21 mouse cellular contexts compared by ENCODE assay signal in the genomic region with DNA sequence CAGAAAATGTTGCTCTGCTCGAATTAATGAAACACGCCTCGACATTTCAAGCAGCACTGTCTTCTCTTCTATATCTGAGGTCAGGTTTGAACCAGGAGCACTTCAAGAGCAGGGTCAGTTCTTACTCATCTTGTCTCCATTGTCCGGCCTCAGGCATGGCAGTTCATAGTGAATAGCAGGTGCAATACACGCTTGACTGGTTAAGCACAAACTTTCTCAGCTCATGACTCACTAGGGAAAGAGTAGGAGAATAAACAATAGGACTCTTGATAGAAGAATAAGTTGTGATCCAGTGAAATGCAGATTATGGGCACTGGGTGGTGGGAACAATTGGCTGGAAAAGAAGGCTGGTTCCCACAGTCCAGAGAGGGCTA. TPM values are rescaled to one million over a fixed set of nuclear protein-coding genes. Genes with fewer than 3 reads are reported as not detected.
DNase-seq lines count a peak whose midpoint lies in the region; TF ChIP-seq lines count a peak whose summit lies in the region.
"Had no signal": no experiment of that assay in that cellular context is flagged by ENCODE, and none has a peak within 500 bp of the region (broad histone marks: within the 10 kb centered on the region; RNA-seq: fewer than 3 reads in every experiment).

No protein-coding gene starts in this region.

- DNase-seq in heart, adult 11 months, result peak; percentile 71
- DNase-seq in heart, adult 2 months, result no peak
- no peak for DNase-seq in left cerebral cortex, adult 2 months (ENCODE audit: extremely low spot score in 1 of 2, low spot score in 2 of 2)
- DNase-seq in left cerebral cortex, adult 9 months (ENCODE audit: low spot score in 2 of 2), result no peak
- peak; percentile 85 for DNase-seq in Muller cell, postnatal 12 days (ENCODE audit: inconsistent ontology term)
- peak; percentile 3 for DNase-seq in gonadal fat pad, adult 2 months (ENCODE audit: low read depth)
- no peak for DNase-seq in right cerebral cortex, postnatal 25 days
- DNase-seq: adrenal gland, adult 8-10 months; adrenal gland, postnatal 36 days; cerebellum, adult 2 months; cerebellum, postnatal 10 days; gastrocnemius, postnatal 14 days; heart, postnatal 10 days; heart, postnatal 4 days had no signal

- intact Hi-C loops in heart, adult 2 months (cut with DNase I), result no loop called here
- intact Hi-C loops in left cerebral cortex, adult 2 months (cut with DNase I), result no loop called here

- peaks cover 3% of the 10 kb centered on the region for H3K36me3 ChIP-seq in heart, adult 2 months (ENCODE audit: control insufficient read depth, insufficient read depth, low read length)

- no peak for TF ChIP-seq POLR2A in heart, adult 2 months (IDR thresholded peaks at IDR 0.05; ENCODE audit: insufficient read depth, low read depth, low read length)

- no peak overlapping the region for H3K27ac ChIP-seq in heart, adult 2 months
- peak overlapping the region; percentile 59 for H3K27ac ChIP-seq in left cerebral cortex, adult 2 months
- H3K27ac ChIP-seq: forebrain, embryonic 12.5 days; heart, embryonic 10.5 days; hindbrain, embryonic 12.5 days had no signal

- no peak overlapping the region for H3K9ac ChIP-seq in heart, adult 2 months (ENCODE audit: low read depth, low read length)
- H3K9ac ChIP-seq: forebrain, embryonic 12.5 days; hindbrain, embryonic 12.5 days had no signal

- H3K79me2 ChIP-seq in heart, adult 2 months (replicated peaks; ENCODE audit: control insufficient read depth, insufficient read depth, low read length), result no peaks in the 10 kb centered on the region; the same call in 1 of the 2 replicates

- 85% methylated on average over 5 of the region's 5 CpGs for WGBS in heart, adult 2 months

- no peak for TF ChIP-seq CTCF in heart, adult 2 months (IDR thresholded peaks at IDR 0.05)
- no peak for TF ChIP-seq CTCF in left cerebral cortex, adult 2 months (IDR thresholded peaks at IDR 0.05)

- TF ChIP-seq EP300 in heart, adult 2 months (IDR thresholded peaks at IDR 0.05; ENCODE audit: insufficient read depth, low read depth, low read length), result no peak

- no peak overlapping the region for H3K4me3 ChIP-seq in heart, adult 2 months
- H3K4me3 ChIP-seq in left cerebral cortex, adult 2 months, result no peak overlapping the region
- H3K4me3 ChIP-seq: forebrain, embryonic 12.5 days; heart, embryonic 10.5 days; hindbrain, embryonic 12.5 days had no signal

- H3K27me3 ChIP-seq in heart, adult 2 months (ENCODE audit: control insufficient read depth, insufficient read depth, low read length), result no peaks in the 10 kb centered on the region
- H3K27me3 ChIP-seq: forebrain, embryonic 12.5 days; hindbrain, embryonic 12.5 days had no signal

- H3K4me1 ChIP-seq in heart, adult 2 months (ENCODE audit: control insufficient read depth, insufficient read depth, low read length), result peaks cover 1% of the 10 kb centered on the region; the same call in 1 of the 2 replicates
- H3K4me1 ChIP-seq: heart, embryonic 10.5 days had no signal

RNA-seq across cellular contexts. Expression of a gene that starts 1.2 kb away (rescaled TPM):
- 10 to 100 TPM; 11.7 to 12.2 TPM for total RNA-seq in heart, adult 2 months (2021)
- polyA plus RNA-seq in heart, adult 2 months (2012; rRNA removed), result 16.5 and 24.0 TPM in 2 replicates
- total RNA-seq in left cerebral cortex, adult 2 months (2021), result 10 to 100 TPM; 30.1 to 34.1 TPM
- polyA plus RNA-seq in gonadal fat pad, adult 2 months (2012; rRNA removed), result 30.0 and 40.2 TPM in 2 replicates

RNA-seq across cellular contexts. Expression of a gene that starts 17.0 kb away (rescaled TPM):
- total RNA-seq in heart, adult 2 months (2021), result under 1 TPM; 0.57 to 0.82 TPM
- 2.9 and 4.3 TPM in 2 replicates for polyA plus RNA-seq in heart, adult 2 months (2012; rRNA removed)
- not detected for total RNA-seq in left cerebral cortex, adult 2 months (2021)
- 0.56 and 5.8 TPM in 2 replicates for polyA plus RNA-seq in gonadal fat pad, adult 2 months (2012; rRNA removed)
- total RNA-seq: granulocyte monocyte progenitor cell, adult 5-6 weeks had no signal
- polyA plus RNA-seq: forebrain, embryonic 12.5 days; forebrain, embryonic 16.5 days; heart, embryonic 14.5 days; hindbrain, embryonic 16.5 days had no signal

RNA-seq across cellular contexts. Expression of a gene that starts 38.5 kb away (rescaled TPM):
- total RNA-seq in heart, adult 2 months (2021), result 10 to 100 TPM; 16.8 to 20.5 TPM
- 5.4 and 7.4 TPM in 2 replicates for polyA plus RNA-seq in heart, adult 2 months (2012; rRNA removed)
- 10 to 100 TPM; 10.7 to 12.1 TPM for total RNA-seq in left cerebral cortex, adult 2 months (2021)
- polyA plus RNA-seq in gonadal fat pad, adult 2 months (2012; rRNA removed), result 4.6 and 6.2 TPM in 2 replicates

RNA-seq across cellular contexts. Expression of a gene that starts 38.5 kb away (rescaled TPM):
- 1 to 10 TPM; 3.7 to 4.1 TPM for total RNA-seq in heart, adult 2 months (2021)
- polyA plus RNA-seq in heart, adult 2 months (2012; rRNA removed), result 4.3 and 5.2 TPM in 2 replicates
- total RNA-seq in left cerebral cortex, adult 2 months (2021), result 10 to 100 TPM; 21.1 to 22.9 TPM
- polyA plus RNA-seq in gonadal fat pad, adult 2 months (2012; rRNA removed), result 9.3 and 11.5 TPM in 2 replicates

Comparison
In these comparisons a context has a peak if more than half of its experiments do, and no peak if none do; other contexts are left out.
1. DNase-seq: peak in heart, adult 11 months (single experiment), Muller cell, postnatal 12 days (single experiment) and gonadal fat pad, adult 2 months (single experiment); none in heart, adult 2 months (0 of 2), left cerebral cortex, adult 2 months (0 of 2), left cerebral cortex, adult 9 months (0 of 2) and right cerebral cortex, postnatal 25 days (single experiment).